Mouse (Mus musculus): ENCODE results near the gene Hnf1b.
A peak's percentile ranks its signal among the peaks of the same experiment; 100 is the strongest.

The Hnf1b gene

DNA sequence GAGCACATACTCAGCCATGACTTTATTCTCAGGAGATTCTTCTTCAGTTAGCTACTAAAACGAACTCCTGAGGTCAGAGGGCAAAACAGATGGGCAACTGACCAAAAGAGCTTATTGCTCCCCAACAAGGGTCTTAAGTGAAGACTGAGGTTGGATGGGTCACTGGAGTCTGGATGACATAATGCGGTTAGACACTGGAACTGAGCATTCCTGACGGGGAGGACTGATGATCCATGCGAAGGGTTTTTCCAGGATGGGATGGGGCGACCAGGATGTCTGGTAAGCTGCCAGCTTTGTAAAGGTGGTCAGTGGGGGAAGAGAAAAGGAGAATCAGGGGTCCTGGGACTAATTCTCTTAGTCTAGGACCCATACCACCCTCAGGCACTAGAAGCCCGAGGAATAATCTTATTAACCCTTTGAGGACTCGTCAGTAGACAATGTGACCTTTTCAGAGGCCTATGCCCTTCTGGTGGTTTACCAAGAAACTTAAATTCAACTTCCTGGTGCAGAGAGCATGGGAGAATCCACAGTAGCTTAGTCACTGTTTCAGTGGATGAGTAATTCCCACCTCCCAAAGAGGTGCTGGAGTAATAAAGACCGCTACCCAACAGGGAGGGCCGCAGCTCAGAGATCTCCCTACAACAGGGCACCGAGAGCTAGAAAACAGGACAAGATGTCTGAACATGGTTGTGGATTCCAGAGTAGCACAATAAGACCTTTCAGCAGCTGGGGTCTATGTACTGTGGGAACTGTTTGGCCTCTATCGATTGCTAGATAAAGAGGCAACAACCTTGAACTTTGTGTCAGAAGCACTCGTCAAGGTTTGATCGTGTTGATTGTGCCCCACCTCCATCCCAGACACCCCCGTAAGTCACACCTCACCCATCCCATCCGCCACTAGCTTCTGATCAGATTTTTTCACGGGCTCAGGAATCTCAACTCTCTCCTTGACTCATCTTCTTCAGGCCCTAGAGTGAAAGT is 46.9 kb downstream of the Hnf1b start:
- DNase-seq (ENCODE audit: low spot score): no peak

GRCm38 (mm10) chr11:83897569-83897968 is 47.7 kb downstream of the Hnf1b start:
- no peak for DNase-seq (ENCODE audit: low spot score)

- DNase-seq (ENCODE audit: low spot score): no peak
These were observed 52.9 kb downstream of the Hnf1b start for GRCm38 (mm10) chr11:83902812-83903211.

DNA sequence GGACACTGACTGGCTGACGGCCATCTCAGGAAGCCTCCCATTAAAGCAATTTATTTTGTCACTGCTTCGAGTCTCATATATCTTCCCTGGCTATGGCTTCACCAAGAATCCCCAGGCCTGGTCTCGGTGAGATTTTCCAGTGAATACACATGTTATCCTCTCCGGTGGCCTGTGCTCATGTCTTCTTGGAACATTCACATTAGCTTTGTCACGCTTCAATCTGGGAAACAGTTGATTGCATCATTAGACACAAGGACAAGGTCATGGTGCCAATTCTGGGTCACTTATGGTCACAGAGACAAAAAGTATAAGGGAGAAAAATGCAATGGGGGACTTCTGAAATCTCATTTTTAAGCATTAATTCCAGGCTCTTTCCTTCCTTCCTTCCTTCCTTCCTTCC is 55.9 kb downstream of the Hnf1b start:
- DNase-seq (ENCODE audit: low spot score): no peak

DNA sequence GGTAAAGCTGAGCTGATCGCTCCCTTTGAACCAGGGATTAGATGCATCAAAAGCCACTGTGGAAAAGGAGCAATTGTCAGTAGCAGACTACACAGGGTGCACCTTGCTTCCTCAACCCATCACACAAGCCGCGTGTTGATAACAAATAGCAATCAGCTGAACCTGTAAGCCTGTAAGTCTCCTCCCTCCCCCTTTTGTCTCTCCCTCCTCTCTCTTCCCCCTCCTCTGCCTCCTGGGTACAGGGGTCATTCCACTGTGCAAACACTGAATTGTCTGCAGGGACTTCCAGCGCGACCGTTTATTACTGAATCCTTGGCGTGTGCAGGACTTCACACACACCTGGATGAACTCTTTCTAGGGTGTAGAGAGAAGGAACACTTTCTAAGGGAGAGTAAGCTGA is 58.5 kb downstream of the Hnf1b start:
- no peak for DNase-seq (ENCODE audit: low spot score)

DNA sequence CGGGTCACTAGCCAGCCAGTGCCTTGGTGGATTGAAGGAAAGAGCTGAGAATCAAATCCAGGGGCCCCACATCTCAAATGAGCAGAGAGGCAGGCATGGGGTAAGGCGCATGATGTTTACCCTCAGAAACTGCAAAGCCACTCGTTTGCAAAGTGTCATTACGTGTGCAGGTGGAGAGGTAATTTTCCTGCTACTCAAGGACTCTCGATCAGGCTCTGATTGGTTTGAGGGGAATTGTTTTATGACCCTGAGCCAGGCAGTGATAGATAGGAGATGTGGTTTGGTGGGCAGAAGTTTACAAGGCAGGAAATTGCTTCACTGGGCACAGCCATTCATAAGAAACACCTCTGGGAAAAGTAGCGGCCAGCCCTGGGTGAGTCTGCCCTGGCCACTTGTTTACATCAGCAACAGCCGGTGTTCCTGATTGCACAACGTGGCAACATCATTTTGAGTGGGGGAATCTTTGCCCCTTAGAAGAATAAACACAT is 64.0 kb downstream of the Hnf1b start:
- DNase-seq (ENCODE audit: low spot score): no peak

DNA sequence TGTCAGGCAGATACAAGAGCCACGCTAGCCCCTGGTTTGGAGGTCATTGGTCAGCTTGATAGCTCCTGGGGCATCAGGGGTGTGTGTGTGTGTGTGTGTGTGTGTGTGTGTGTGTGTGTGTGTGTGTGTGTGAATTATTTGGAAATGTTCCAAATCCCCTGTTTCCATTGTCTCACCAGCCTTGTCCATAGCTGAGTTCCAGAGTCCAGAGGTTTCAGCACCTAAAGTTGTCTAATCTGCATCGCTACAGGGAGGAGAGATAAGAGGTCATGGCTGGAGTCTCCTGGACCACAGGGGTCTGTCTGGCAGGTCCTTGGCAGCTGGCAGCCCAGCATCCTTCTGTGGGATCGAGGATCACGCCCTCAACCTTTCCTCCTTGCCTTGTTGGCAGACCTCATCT is 64.6 kb downstream of the Hnf1b start:
- DNase-seq (ENCODE audit: low spot score): no peak

GRCm38 (mm10) chr11:83922600-83922999 is 72.7 kb downstream of the Hnf1b start:
- no peak for DNase-seq (ENCODE audit: low spot score)

DNA sequence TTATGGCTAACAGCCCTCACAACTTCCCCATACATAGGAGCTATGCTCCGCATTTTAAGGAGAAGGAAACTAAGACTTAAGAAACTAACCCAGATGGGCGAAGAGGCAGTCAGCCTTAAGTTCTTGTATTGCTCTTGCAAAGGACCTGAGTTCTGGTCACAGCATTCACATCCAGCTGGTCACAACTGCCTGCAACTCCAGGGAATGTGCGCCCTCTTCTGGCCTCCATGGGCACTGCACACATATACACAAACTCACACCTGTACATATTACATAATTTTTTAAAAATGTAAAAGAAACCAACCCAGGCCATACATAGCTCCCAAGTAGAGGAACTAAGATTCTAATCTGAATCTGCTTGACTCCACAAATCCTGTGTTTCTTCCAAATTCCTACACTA is 77.2 kb downstream of the Hnf1b start:
- no peak for DNase-seq (ENCODE audit: low spot score)

DNA sequence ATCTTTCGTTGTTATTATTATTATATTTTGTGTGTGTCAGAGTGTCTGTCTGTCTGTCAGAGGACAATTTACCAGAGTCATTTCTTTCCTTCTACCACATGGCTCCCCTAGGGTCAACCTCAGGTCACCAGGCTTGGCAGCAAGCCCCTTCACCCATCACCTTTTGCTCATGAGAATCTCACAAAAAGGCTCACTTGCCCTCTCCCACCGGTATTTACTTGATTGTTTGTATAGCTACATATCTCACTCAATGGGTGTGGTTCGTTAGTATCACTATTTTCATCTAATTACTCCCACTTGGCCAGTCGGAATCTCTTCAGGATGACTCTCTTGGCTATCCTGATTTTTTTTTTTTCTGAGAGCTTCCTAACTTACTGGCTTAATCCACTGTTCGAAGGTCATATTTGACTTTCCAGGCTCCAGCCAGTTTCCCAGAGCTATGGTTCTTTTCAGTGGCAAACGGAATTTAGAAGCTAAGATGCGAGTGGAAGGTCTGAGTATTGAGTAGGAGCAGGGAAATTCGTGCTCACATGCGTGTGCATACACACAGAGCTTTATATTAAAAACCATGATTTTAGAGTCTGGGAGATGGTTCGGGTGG is 82.7 kb downstream of the Hnf1b start:
- DNase-seq (ENCODE audit: low spot score): no peak

GRCm38 (mm10) chr11:83933376-83933775 is 83.5 kb downstream of the Hnf1b start:
- no peak for DNase-seq (ENCODE audit: low spot score)

DNA sequence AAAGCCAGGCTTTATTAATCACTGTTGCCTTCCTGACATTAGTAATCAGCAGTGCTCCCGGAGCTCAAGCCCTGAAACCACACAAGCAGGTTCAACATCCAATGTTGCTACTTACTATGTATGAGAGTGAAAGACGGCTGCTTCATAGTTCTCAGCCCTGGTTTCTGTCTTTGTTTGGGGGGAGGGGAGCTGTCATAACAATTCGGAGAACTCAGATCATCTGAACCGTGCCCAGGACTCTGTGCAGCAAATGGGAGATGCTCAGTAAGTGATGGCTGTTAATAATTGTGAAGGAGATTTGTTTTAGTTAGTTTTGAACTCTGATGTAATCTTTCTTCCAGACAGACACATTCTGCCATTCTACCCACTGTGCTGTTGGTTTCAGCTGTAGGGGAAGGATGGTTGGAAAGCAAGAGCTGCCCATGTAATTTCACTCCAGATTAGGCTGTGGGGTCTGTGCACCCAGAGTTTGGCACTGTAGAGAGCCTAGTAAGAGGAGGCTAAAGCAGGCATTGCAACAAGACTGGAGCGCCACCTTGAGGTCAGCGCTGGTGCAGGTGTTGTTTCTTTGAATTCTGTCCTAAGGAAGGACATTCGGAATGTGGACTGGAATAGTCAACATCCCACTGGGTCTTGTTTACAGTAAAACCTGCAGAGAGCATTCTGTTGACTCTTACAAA is 86.3 kb downstream of the Hnf1b start:
- DNase-seq (ENCODE audit: low spot score): peak; percentile 86

DNA sequence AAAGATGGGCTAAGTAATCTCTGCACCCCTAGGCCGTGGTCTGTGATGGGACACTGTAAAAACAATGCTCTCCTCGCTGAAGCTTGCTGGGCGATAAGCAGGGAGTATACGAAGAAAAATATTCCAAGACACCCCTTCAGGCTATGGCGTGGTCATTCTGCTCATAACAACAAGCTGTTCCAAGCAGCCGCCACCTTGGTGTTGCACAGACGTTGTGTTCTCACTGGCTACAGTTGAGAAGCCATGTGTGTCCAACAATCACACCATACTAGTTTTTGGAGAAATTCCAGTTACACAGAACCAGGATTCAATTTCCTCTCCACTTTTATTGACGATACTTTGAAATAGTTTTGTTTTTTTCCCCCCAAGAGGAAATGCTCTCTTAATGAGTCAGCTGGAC is 88.7 kb downstream of the Hnf1b start:
- no peak for DNase-seq (ENCODE audit: low spot score)

DNA sequence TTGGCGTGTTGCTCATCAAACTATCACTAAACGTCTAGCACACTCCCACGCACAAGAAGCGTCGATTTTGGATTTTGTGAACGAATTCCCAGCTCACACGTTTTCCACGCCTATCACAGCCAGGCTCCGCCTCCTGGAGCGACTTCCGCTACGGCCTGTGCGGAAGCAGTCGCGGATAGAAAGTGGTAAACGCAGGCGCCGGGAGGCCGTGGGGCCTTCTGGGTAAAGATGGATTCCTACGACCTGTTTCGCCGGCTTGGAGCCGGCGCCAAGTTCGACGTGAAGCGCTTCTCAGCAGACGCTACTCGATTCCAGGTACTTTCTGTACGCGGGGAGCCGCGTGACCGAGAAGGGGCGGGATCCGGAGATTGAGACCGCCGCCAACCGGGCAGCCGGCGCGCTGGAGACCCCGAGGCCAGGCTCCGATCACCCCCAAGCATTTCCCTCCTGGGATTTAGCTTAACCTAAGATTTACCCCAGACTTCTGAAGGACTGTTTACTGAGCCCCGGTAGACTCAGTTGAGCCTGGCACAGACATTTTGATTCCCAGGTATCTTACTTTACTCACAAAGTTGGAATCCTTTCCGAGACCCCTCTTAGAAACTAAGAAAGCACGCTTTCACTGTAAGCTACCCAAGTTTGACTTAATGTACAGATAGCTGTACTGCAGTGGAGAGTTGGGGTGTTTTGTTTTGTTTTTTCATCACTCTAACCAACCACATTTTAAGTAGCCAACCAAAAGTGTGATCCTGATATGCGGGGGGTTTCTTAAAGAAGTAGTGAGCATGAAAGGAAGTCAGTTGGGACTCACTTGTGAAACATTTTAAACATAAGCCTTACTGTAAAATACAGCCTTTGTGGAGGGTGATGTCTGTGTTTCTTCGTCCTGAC is 92.3 kb downstream of the Hnf1b start, which contains the start of gene Ddx52:
TSS of gene Ddx52 (plus strand) at position 113 of the 891 bp plus-strand sequence.
- peak; percentile 91 for DNase-seq (ENCODE audit: low spot score)
